Mouse (Mus musculus): ENCODE data around the gene Fam71e1.

GRCm38 (mm10) chr7:44498922-44499321 lies 2.5 kb downstream of the Fam71e1 start:
- TF ChIP-seq CTCF (IDR thresholded peaks at IDR 0.05; ENCODE audit: low read depth) (no peak), EP300 (IDR thresholded peaks at IDR 0.05; ENCODE audit: low read depth) (no peak)
